Mouse (Mus musculus) CH12.LX (cell line): ENCODE measurements around the gene Sh3rf3.

Source experiments
- CHD1 ChIP-seq: IDR thresholded peaks from 2 replicates; pipeline ENCODE4 v1.6.1; 2012; ENCODE audit warnings: low read depth, low read length, improper control_type of control experiment, inconsistent platforms
- ELF1 ChIP-seq: IDR thresholded peaks from 2 replicates; pipeline ENCODE4 v1.6.1; 2014; ENCODE audit warnings: low read depth, mild to moderate bottlenecking, inconsistent platforms, low read length, improper control_type of control experiment
- EP300 ChIP-seq: IDR thresholded peaks from 2 replicates; pipeline ENCODE4 v1.6.1; 2011; ENCODE audit warnings: low read length, improper control_type of control experiment
- MAFK ChIP-seq: IDR thresholded peaks from 2 replicates; pipeline ENCODE4 v1.6.1; 2011; ENCODE audit warnings: low read length, improper control_type of control experiment; ENCODE audit not compliant: insufficient replicate concordance
- MEF2A ChIP-seq: IDR thresholded peaks from 2 replicates; pipeline ENCODE4 v1.6.1; 2014; ENCODE audit warnings: low read depth, mild to moderate bottlenecking, inconsistent platforms, low read length, improper control_type of control experiment, borderline replicate concordance
- MYC ChIP-seq: IDR thresholded peaks from 2 replicates; pipeline ENCODE4 v1.6.1; 2011; ENCODE audit warnings: low read depth, mild to moderate bottlenecking, improper control_type of control experiment, low read length
- POLR2A ChIP-seq: IDR thresholded peaks from 2 replicates; pipeline ENCODE4 v1.6.1; 2011; ENCODE audit warnings: low read depth, mild to moderate bottlenecking, improper control_type of control experiment, low read length
- TCF12 ChIP-seq: IDR thresholded peaks from 2 replicates; pipeline ENCODE4 v1.6.1; 2014; ENCODE audit warnings: low read depth, mild to moderate bottlenecking, inconsistent platforms, low read length, improper control_type of control experiment
- USF1 ChIP-seq: IDR thresholded peaks from 2 replicates; pipeline ENCODE4 v1.6.1; 2014; ENCODE audit warnings: low read depth, mild to moderate bottlenecking, inconsistent platforms, low read length, improper control_type of control experiment
- USF2 ChIP-seq: conservative IDR thresholded peaks from 2 replicates; pipeline ENCODE4 v1.6.1; 2011; ENCODE audit warnings: low read depth, low read length, improper control_type of control experiment

DNA sequence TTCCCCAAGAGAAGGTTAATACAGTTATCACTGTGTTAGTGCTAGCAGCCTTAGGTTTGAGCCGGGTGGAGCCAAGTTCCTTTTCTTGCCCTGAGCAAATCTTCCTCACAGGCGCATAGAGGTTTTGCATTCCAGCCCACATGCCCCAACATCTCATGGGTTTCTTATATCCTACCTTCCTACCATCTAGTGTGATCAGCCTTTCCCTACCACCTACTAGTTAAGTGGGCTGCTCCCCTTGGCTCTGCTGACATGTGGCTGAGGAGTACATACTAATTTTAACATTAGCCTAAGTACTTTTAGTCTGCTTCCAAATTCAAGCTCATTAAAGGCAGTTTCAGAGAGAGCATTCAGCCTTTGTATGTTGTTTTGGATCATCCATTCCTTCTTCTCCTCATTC is 72.7 kb downstream of the Sh3rf3 start:
- no peak for TF ChIP-seq ELF1
- TF ChIP-seq CHD1: no peak
- no peak for TF ChIP-seq EP300
- no peak for TF ChIP-seq MYC
- TF ChIP-seq MAFK: no peak
- TF ChIP-seq POLR2A: no peak
- no peak for TF ChIP-seq MEF2A
- TF ChIP-seq USF1: no peak
- TF ChIP-seq USF2: no peak
- TF ChIP-seq TCF12: no peak
